Mouse (Mus musculus) CH12.LX (cell line): ENCODE measurements at regions not wholly inside any gene's neighbourhood (a gene's known extent, or its start where the extent isn't known, plus 50 kb on each side); places are given as distances from the start of the nearest gene placed in this dataset.

Experiments used
- DNase-seq: peaks from one replicate; pipeline ENCODE4 v3.0.0-alpha.2; 2013; ENCODE audit errors: extremely low read depth
- H3K27ac ChIP-seq: 2 replicates; pipeline ENCODE4 v1.5.1; 2012; ENCODE audit warnings: low read depth, mild to moderate bottlenecking, control low read depth, moderate library complexity; ENCODE audit not compliant: insufficient read depth
- H3K27me3 ChIP-seq: replicated peaks from 2 replicates; pipeline ENCODE3; 2012; ENCODE audit warnings: inconsistent platforms
- H3K36me3 ChIP-seq, 2 experiments: replicated peaks in 1 of 2; 2 replicates each; pipeline versions ENCODE3 to v1.6.1; 2012; ENCODE audit warnings: inconsistent platforms in 1 of 2, low read length in 1 of 2, mild to moderate bottlenecking in 1 of 2, mixed read lengths in 1 of 2, moderate library complexity in 1 of 2; ENCODE audit not compliant: control insufficient read depth in 1 of 2, insufficient read depth in 1 of 2
- H3K4me1 ChIP-seq, 2 experiments: 2 replicates each; pipeline ENCODE4 v1.6.1; 2012; ENCODE audit warnings: inconsistent platforms in 1 of 2, moderate library complexity in 1 of 2; ENCODE audit not compliant: insufficient read depth in 2 of 2, control insufficient read depth in 1 of 2
- H3K4me2 ChIP-seq: 2 replicates; pipeline ENCODE4 v1.6.1; 2012; ENCODE audit warnings: low read depth, mild to moderate bottlenecking, control low read depth; ENCODE audit not compliant: poor library complexity, insufficient read depth, severe bottlenecking
- H3K4me3 ChIP-seq, 3 experiments: fragments of 150-350 bp in 1 of 3; sonication (generic) in 1 of 3; replicated peaks in 1 of 3; 2 replicates each; pipeline versions ENCODE3 to v1.5.1; 2011 to 2012; ENCODE audit warnings: low read depth in 2 of 3, low read length in 2 of 3, mild to moderate bottlenecking in 2 of 3, moderate library complexity in 2 of 3, control low read depth in 1 of 3, improper control_type of control experiment in 1 of 3, inconsistent platforms in 1 of 3, mixed read lengths in 1 of 3; ENCODE audit not compliant: poor library complexity in 1 of 3
- H3K79me2 ChIP-seq: replicated peaks from 2 replicates; pipeline ENCODE4 v1.6.1; 2012; ENCODE audit warnings: mild to moderate bottlenecking, moderate library complexity; ENCODE audit not compliant: control insufficient read depth, poor library complexity, insufficient read depth, severe bottlenecking; ENCODE audit errors: extremely low read depth
- H3K9ac ChIP-seq: 2 replicates; pipeline ENCODE4 v1.6.1; 2012; ENCODE audit warnings: low read depth, mild to moderate bottlenecking, control low read depth, moderate library complexity; ENCODE audit not compliant: insufficient read depth
- H3K9me3 ChIP-seq: replicated peaks from 2 replicates; pipeline ENCODE3; 2012; ENCODE audit warnings: low read length, inconsistent platforms, mixed read lengths
- BHLHE40 ChIP-seq: IDR thresholded peaks from 2 replicates; pipeline ENCODE4 v1.6.1; 2011; ENCODE audit warnings: mild to moderate bottlenecking, low read depth, low read length, improper control_type of control experiment
- CHD2 ChIP-seq: IDR thresholded peaks from 2 replicates; pipeline ENCODE4 v1.6.1; 2011; ENCODE audit warnings: low read length, improper control_type of control experiment
- ELF1 ChIP-seq: IDR thresholded peaks from 2 replicates; pipeline ENCODE4 v1.6.1; 2014; ENCODE audit warnings: low read depth, mild to moderate bottlenecking, inconsistent platforms, low read length, improper control_type of control experiment
- ETS1 ChIP-seq: conservative IDR thresholded peaks from 2 replicates; pipeline ENCODE4 v1.6.1; 2012; ENCODE audit warnings: low read depth, mild to moderate bottlenecking, inconsistent platforms, low read length, improper control_type of control experiment, moderate library complexity
- GABPA ChIP-seq: IDR thresholded peaks from 2 replicates; pipeline ENCODE4 v1.6.1; 2012; ENCODE audit warnings: low read depth, low read length, improper control_type of control experiment, inconsistent platforms; ENCODE audit not compliant: insufficient replicate concordance
- IRF4 ChIP-seq: IDR thresholded peaks from 2 replicates; pipeline ENCODE4 v1.6.1; 2014; ENCODE audit warnings: low read depth, mild to moderate bottlenecking, inconsistent platforms, low read length, improper control_type of control experiment
- KAT2A ChIP-seq: IDR thresholded peaks from 2 replicates; pipeline ENCODE4 v1.6.1; 2012; ENCODE audit warnings: low read length, improper control_type of control experiment, inconsistent platforms; ENCODE audit not compliant: insufficient replicate concordance
- MEF2A ChIP-seq: IDR thresholded peaks from 2 replicates; pipeline ENCODE4 v1.6.1; 2014; ENCODE audit warnings: low read depth, mild to moderate bottlenecking, inconsistent platforms, low read length, improper control_type of control experiment, borderline replicate concordance
- MXI1 ChIP-seq: IDR thresholded peaks from 2 replicates; pipeline ENCODE4 v1.6.1; 2011; ENCODE audit warnings: mild to moderate bottlenecking, low read depth, low read length, improper control_type of control experiment
- MYC ChIP-seq: IDR thresholded peaks from 2 replicates; pipeline ENCODE4 v1.6.1; 2011; ENCODE audit warnings: low read depth, mild to moderate bottlenecking, improper control_type of control experiment, low read length
- NELFE ChIP-seq: IDR thresholded peaks from 2 replicates; pipeline ENCODE4 v1.6.1; 2011; ENCODE audit warnings: low read depth, low read length, improper control_type of control experiment
- NRF1 ChIP-seq: IDR thresholded peaks from 2 replicates; pipeline ENCODE4 v1.6.1; 2014; ENCODE audit warnings: low read depth, mild to moderate bottlenecking, inconsistent platforms, low read length, improper control_type of control experiment, moderate library complexity
- POLR2A ChIP-seq: IDR thresholded peaks from 2 replicates; pipeline ENCODE4 v1.6.1; 2011; ENCODE audit warnings: low read depth, mild to moderate bottlenecking, improper control_type of control experiment, low read length
- POLR2AphosphoS2 ChIP-seq: IDR thresholded peaks from 2 replicates; pipeline ENCODE4 v1.6.1; 2011; ENCODE audit warnings: low read depth, low read length, improper control_type of control experiment
- RAD21 ChIP-seq: IDR thresholded peaks from 2 replicates; pipeline ENCODE4 v1.6.1; 2011; ENCODE audit warnings: low read depth, mild to moderate bottlenecking, low read length, improper control_type of control experiment, moderate library complexity
- RCOR1 ChIP-seq: conservative IDR thresholded peaks from 2 replicates; pipeline ENCODE4 v1.6.1; 2012; ENCODE audit warnings: low read depth, mild to moderate bottlenecking, inconsistent platforms, low read length, improper control_type of control experiment
- SIN3A ChIP-seq: IDR thresholded peaks from 2 replicates; pipeline ENCODE4 v1.6.1; 2012; ENCODE audit warnings: low read length, improper control_type of control experiment, inconsistent platforms
- SMC3 ChIP-seq: IDR thresholded peaks from 2 replicates; pipeline ENCODE4 v1.6.1; 2011; ENCODE audit warnings: low read depth, low read length, improper control_type of control experiment
- TBP ChIP-seq: conservative IDR thresholded peaks from 2 replicates; pipeline ENCODE4 v1.6.1; 2011; ENCODE audit warnings: low read depth, low read length, improper control_type of control experiment
- TCF12 ChIP-seq: IDR thresholded peaks from 2 replicates; pipeline ENCODE4 v1.6.1; 2014; ENCODE audit warnings: low read depth, mild to moderate bottlenecking, inconsistent platforms, low read length, improper control_type of control experiment
- UBTF ChIP-seq: IDR thresholded peaks from 2 replicates; pipeline ENCODE4 v1.6.1; 2012; ENCODE audit warnings: low read depth, mild to moderate bottlenecking, inconsistent platforms, low read length, improper control_type of control experiment, moderate library complexity
- USF1 ChIP-seq: IDR thresholded peaks from 2 replicates; pipeline ENCODE4 v1.6.1; 2014; ENCODE audit warnings: low read depth, mild to moderate bottlenecking, inconsistent platforms, low read length, improper control_type of control experiment
- ZC3H11A ChIP-seq: IDR thresholded peaks from 2 replicates; pipeline ENCODE4 v1.6.1; 2012; ENCODE audit warnings: low read depth, mild to moderate bottlenecking, inconsistent platforms, low read length, improper control_type of control experiment
- ZMIZ1 ChIP-seq: IDR thresholded peaks from 2 replicates; pipeline ENCODE4 v1.6.1; 2012; ENCODE audit warnings: low read depth, mild to moderate bottlenecking, inconsistent platforms, low read length, improper control_type of control experiment
- ZNF384 ChIP-seq: IDR thresholded peaks from 2 replicates; pipeline ENCODE4 v1.6.1; 2012; ENCODE audit warnings: low read depth, low read length, improper control_type of control experiment, inconsistent platforms
- dilution Hi-C: fragments of 300-500 bp; cut with MboI; formaldehyde crosslinking; loops from 2 replicates; pipeline ENCODE4 v1.14.3; 2020; ENCODE audit warnings: low sequenced_read_pairs; ENCODE audit not compliant: extremely low pct_unique_long_range_greater_than_20kb, extremely low pct_ligation_motif_present
- in situ Hi-C: fragments of 300-500 bp; cut with MboI; formaldehyde crosslinking; loops from 3 replicates; pipeline ENCODE4 v1.14.3; 2019; ENCODE audit warnings: low sequenced_read_pairs, low pct_ligation_motif_present, low pct_unique_long_range_greater_than_20kb, mixed read lengths

DNA sequence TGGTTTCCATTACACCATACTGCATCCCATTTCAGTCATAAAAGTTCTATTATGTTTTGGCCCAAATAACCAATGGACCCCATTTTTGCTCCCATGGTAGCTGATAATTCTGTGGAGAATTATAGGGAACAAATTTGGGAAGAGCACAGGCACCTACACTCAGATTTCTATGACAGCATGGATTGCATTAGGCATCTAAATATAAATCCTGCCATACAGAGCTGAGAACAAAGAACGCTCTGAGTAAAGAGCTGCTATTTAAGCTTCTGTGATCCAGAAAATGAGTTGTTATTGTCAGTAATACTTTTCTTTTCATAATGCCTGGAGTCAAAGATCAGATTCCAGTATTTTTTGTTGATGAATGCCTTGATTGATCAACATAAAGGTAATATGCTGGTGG, 93.0 kb upstream of the Gm12695 start:
- H3K79me2 ChIP-seq: no peaks in the 10 kb centered on the region
- H3K27me3 ChIP-seq: no peaks in the 10 kb centered on the region
- dilution Hi-C loops: no loop called here
- H3K27ac ChIP-seq: no peak overlapping the region
- no peaks in the 10 kb centered on the region for H3K4me1 ChIP-seq
- TF ChIP-seq MYC (no peak), BHLHE40 (no peak), TCF12 (no peak), NELFE (no peak), ELF1 (no peak), SMC3 (no peak), KAT2A (no peak), ZMIZ1 (no peak), RAD21 (no peak), USF1 (no peak), ZNF384 (no peak), IRF4 (no peak), POLR2A (no peak), ZC3H11A (no peak)
- no peaks in the 10 kb centered on the region for H3K36me3 ChIP-seq
- H3K4me2 ChIP-seq: no peak overlapping the region
- no peak overlapping the region for H3K9ac ChIP-seq
- no peak overlapping the region for H3K4me3 ChIP-seq
- DNase-seq: no peak
- peaks cover 46% of the 10 kb centered on the region for H3K9me3 ChIP-seq
- in situ Hi-C loops: no loop called here

DNA sequence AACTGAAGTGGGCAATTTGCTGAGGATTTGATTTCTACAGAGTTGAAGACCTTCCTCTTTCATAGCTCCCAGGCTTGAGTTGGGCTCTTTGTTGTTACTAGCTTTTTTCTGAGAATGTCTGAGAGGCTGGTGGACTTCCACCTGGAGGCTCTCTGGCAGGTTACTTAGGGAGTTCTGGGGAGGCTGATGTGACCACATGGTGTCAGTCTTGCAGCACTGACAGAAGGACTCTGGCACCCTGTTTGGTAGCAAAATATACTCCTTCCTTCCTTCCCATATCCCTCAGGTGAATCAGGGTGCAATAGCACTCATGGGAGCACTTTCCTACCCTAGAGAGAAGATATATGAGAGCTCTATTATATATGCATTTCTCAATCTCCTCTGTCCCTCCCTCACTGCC, 89.7 kb upstream of the Gm12695 start:
- H3K9ac ChIP-seq: no peak overlapping the region
- no peaks in the 10 kb centered on the region for H3K36me3 ChIP-seq
- H3K79me2 ChIP-seq: no peaks in the 10 kb centered on the region
- H3K4me1 ChIP-seq: no peaks in the 10 kb centered on the region
- TF ChIP-seq ETS1 (no peak), POLR2AphosphoS2 (no peak), ZNF384 (no peak), UBTF (no peak), SIN3A (no peak), POLR2A (no peak), RCOR1 (no peak), BHLHE40 (no peak), TCF12 (no peak), MYC (no peak), NRF1 (no peak), CHD2 (no peak), GABPA (no peak), MEF2A (no peak), MXI1 (no peak), TBP (no peak)
- in situ Hi-C loops (no loop called here), dilution Hi-C loops (no loop called here)
- H3K27me3 ChIP-seq: no peaks in the 10 kb centered on the region
- H3K4me3 ChIP-seq: no peak overlapping the region
- no peak overlapping the region for H3K4me2 ChIP-seq
- no peak for DNase-seq
- H3K9me3 ChIP-seq: peaks cover 51% of the 10 kb centered on the region
- no peak overlapping the region for H3K27ac ChIP-seq
